Mouse (Mus musculus): ENCODE measurements around the gene Arhgef38. TPM values are rescaled to one million over a fixed set of nuclear protein-coding genes. Genes with fewer than 3 reads are reported as not detected.

The Arhgef38 gene
- total and polyA plus RNA-seq, 2 experiments from 2014 or later, result 0.12 to 0.33 TPM

GRCm38 (mm10) chr3:133230427-133230826 is 4.3 kb downstream of the Arhgef38 start:
- no peak for DNase-seq
- H3K4me1 ChIP-seq (ENCODE audit: insufficient read depth), result no peaks in the 10 kb centered on the region
- no peak overlapping the region for H3K4me3 ChIP-seq (ENCODE audit: low read depth, low read length)
- ATAC-seq, result no peak
- no peaks in the 10 kb centered on the region for H3K36me3 ChIP-seq (ENCODE audit: insufficient read depth)
- no peak overlapping the region for H3K27ac ChIP-seq (ENCODE audit: low read depth, low read length)
- no peaks in the 10 kb centered on the region for H3K9me3 ChIP-seq (ENCODE audit: low read length)
- TF ChIP-seq CTCF (IDR thresholded peaks at IDR 0.05; ENCODE audit: low read depth), result no peak
- WGBS, result 77% methylated on average over 2 of the region's 2 CpGs
- H3K4me2 ChIP-seq (ENCODE audit: low read depth), result no peak overlapping the region
- H3K27me3 ChIP-seq (ENCODE audit: insufficient read depth, low read length), result no peaks in the 10 kb centered on the region
- no peak overlapping the region for H3K9ac ChIP-seq

GRCm38 (mm10) chr3:133229594-133229993 is 5.2 kb downstream of the Arhgef38 start:
- Histone ChIP-seq H3K4me3 (ENCODE audit: low read depth, low read length) (no peak overlapping the region), H3K9ac (no peak overlapping the region), H3K27me3 (ENCODE audit: insufficient read depth, low read length) (no peaks in the 10 kb centered on the region), H3K9me3 (ENCODE audit: low read length) (no peaks in the 10 kb centered on the region), H3K36me3 (ENCODE audit: insufficient read depth) (no peaks in the 10 kb centered on the region), H3K4me1 (ENCODE audit: insufficient read depth) (no peaks in the 10 kb centered on the region), H3K27ac (ENCODE audit: low read depth, low read length) (no peak overlapping the region), H3K4me2 (ENCODE audit: low read depth) (no peak overlapping the region)
- DNase-seq, result no peak
- ATAC-seq, result no peak
- no peak for TF ChIP-seq CTCF (IDR thresholded peaks at IDR 0.05; ENCODE audit: low read depth)

- Histone ChIP-seq H3K36me3 (ENCODE audit: insufficient read depth) (no peaks in the 10 kb centered on the region), H3K9ac (no peak overlapping the region), H3K27ac (ENCODE audit: low read depth, low read length) (no peak overlapping the region), H3K4me2 (ENCODE audit: low read depth) (no peak overlapping the region), H3K4me3 (ENCODE audit: low read depth, low read length) (no peak overlapping the region), H3K9me3 (ENCODE audit: low read length) (no peaks in the 10 kb centered on the region), H3K27me3 (ENCODE audit: insufficient read depth, low read length) (no peaks in the 10 kb centered on the region), H3K4me1 (ENCODE audit: insufficient read depth) (no peaks in the 10 kb centered on the region)
- 82% methylated on average over 19 of the region's 19 CpGs for WGBS
- DNase-seq, result no peak
- no peak for ATAC-seq
- TF ChIP-seq CTCF (IDR thresholded peaks at IDR 0.05; ENCODE audit: low read depth), result no peak
Measured at GRCm38 (mm10) chr3:133227258-133228012, 7.3 kb downstream of the Arhgef38 start.

GRCm38 (mm10) chr3:133218501-133218900 is 16.2 kb downstream of the Arhgef38 start:
- Histone ChIP-seq H3K4me3 (ENCODE audit: low read depth, low read length) (no peak overlapping the region), H3K9me3 (ENCODE audit: low read length) (no peaks in the 10 kb centered on the region), H3K27me3 (ENCODE audit: insufficient read depth, low read length) (no peaks in the 10 kb centered on the region), H3K9ac (no peak overlapping the region), H3K4me1 (ENCODE audit: insufficient read depth) (no peaks in the 10 kb centered on the region), H3K4me2 (ENCODE audit: low read depth) (no peak overlapping the region), H3K36me3 (ENCODE audit: insufficient read depth) (no peaks in the 10 kb centered on the region), H3K27ac (ENCODE audit: low read depth, low read length) (no peak overlapping the region)
- WGBS, result 49% methylated on average over 7 of the region's 7 CpGs
- ATAC-seq (peak; percentile 70; the same call in 1 of the 2 replicates), DNase-seq (no peak)
- no peak for TF ChIP-seq CTCF (IDR thresholded peaks at IDR 0.05; ENCODE audit: low read depth)

GRCm38 (mm10) chr3:133215198-133215819 is 19.4 kb downstream of the Arhgef38 start:
- Histone ChIP-seq H3K4me2 (ENCODE audit: low read depth) (no peak overlapping the region), H3K4me1 (ENCODE audit: insufficient read depth) (no peaks in the 10 kb centered on the region), H3K27ac (ENCODE audit: low read depth, low read length) (no peak overlapping the region), H3K9me3 (ENCODE audit: low read length) (no peaks in the 10 kb centered on the region), H3K9ac (no peak overlapping the region), H3K4me3 (ENCODE audit: low read depth, low read length) (no peak overlapping the region), H3K27me3 (ENCODE audit: insufficient read depth, low read length) (no peaks in the 10 kb centered on the region), H3K36me3 (ENCODE audit: insufficient read depth) (no peaks in the 10 kb centered on the region)
- DNase-seq (no peak), ATAC-seq (no peak)
- no peak for TF ChIP-seq CTCF (IDR thresholded peaks at IDR 0.05; ENCODE audit: low read depth)
- WGBS, result 95% methylated on average over 5 of the region's 5 CpGs

GRCm38 (mm10) chr3:133213434-133214114 is 21.2 kb downstream of the Arhgef38 start:
- no peaks in the 10 kb centered on the region for H3K27me3 ChIP-seq (ENCODE audit: insufficient read depth, low read length)
- no peak for ATAC-seq
- H3K9ac ChIP-seq, result no peak overlapping the region
- WGBS, result 92% methylated on average over 3 of the region's 3 CpGs
- no peaks in the 10 kb centered on the region for H3K4me1 ChIP-seq (ENCODE audit: insufficient read depth)
- H3K4me3 ChIP-seq (ENCODE audit: low read depth, low read length), result no peak overlapping the region
- no peaks in the 10 kb centered on the region for H3K36me3 ChIP-seq (ENCODE audit: insufficient read depth)
- H3K4me2 ChIP-seq (ENCODE audit: low read depth), result no peak overlapping the region
- H3K9me3 ChIP-seq (ENCODE audit: low read length), result no peaks in the 10 kb centered on the region
- no peak for DNase-seq
- H3K27ac ChIP-seq (ENCODE audit: low read depth, low read length), result no peak overlapping the region
- no peak for TF ChIP-seq CTCF (IDR thresholded peaks at IDR 0.05; ENCODE audit: low read depth)

GRCm38 (mm10) chr3:133211324-133211723 is 23.4 kb downstream of the Arhgef38 start:
- DNase-seq, result no peak

More at GRCm38 (mm10) chr3:133211324-133211723, 23.4 kb downstream of the Arhgef38 start:
- no peak for TF ChIP-seq CTCF (IDR thresholded peaks at IDR 0.05; ENCODE audit: low read depth)
- no peaks in the 10 kb centered on the region for H3K36me3 ChIP-seq (ENCODE audit: insufficient read depth)
- no peak overlapping the region for H3K9ac ChIP-seq
- no peak overlapping the region for H3K27ac ChIP-seq (ENCODE audit: low read depth, low read length)
- no peak overlapping the region for H3K4me2 ChIP-seq (ENCODE audit: low read depth)
- no peaks in the 10 kb centered on the region for H3K27me3 ChIP-seq (ENCODE audit: insufficient read depth, low read length)
- ATAC-seq, result no peak
- 78% methylated on average over 3 of the region's 3 CpGs for WGBS
- H3K4me3 ChIP-seq (ENCODE audit: low read depth, low read length), result no peak overlapping the region
- no peaks in the 10 kb centered on the region for H3K4me1 ChIP-seq (ENCODE audit: insufficient read depth)
- H3K9me3 ChIP-seq (ENCODE audit: low read length), result no peaks in the 10 kb centered on the region
